Mouse (Mus musculus) liver, postnatal 0 days (tissue): ENCODE data around the gene Pkdcc.

Source experiments
- CTCF ChIP-seq: sonication (generic); IDR thresholded peaks from 2 replicates; pipeline ENCODE4 v1.5.1; 2016; ENCODE audit warnings: antibody characterized with exemption, low read depth
- EP300 ChIP-seq: IDR thresholded peaks from 2 replicates; pipeline ENCODE4 v1.6.1; 2016; ENCODE audit warnings: antibody characterized with exemption, low read depth, mild to moderate bottlenecking

DNA sequence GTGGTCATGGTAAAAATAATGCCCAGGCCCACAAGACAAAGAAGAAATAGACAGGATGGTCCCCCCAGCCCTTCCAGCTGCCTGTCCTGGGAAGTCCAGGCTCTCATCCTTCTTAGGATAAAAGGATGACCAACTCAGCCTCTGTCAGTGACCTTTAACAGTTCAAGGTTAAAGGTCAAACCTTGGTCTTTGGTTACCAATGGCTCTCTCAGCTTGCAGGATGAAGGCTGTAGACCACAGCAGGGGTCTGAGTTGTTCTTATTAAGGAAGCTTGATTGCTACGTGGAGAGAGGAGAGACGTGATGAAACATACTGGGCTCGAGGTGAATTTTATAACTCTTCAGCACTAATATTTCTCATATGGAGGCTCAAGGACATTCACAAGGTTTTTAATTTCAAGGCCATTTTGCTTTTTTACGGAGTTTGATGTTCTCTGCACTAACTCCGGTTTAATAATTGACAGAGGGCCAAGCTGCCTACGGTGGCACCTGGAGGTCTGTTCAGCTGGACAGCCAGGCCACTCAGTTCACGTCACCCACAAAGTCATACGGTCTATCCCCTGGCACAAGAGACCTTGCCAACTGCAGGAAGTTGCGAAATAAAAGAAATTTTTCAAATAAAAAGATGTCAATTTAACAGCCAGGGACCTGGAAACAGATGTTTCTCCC is 36.5 kb upstream of the Pkdcc start:
- TF ChIP-seq CTCF, result no peak
- no peak for TF ChIP-seq EP300
